Mouse (Mus musculus): ENCODE measurements around the gene Atrnl1.

DNA sequence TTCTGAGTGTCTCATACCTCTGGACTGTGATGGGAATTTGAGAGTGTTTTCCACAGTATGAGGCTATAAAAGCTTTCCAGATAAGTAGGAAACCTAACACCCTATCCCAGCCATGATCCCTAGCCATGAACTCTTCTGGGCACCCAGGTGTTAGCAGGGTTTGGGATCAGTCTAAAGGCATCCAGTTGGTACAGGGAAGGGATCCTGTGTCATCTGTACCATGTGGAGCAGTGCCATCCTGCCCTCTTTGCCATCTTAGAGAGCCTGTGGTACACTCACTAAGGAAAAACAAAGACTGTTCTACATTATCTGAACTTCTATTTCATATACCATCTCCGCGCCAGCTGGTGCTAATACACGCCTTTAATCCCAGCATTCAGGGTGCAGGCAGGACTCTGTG lies 499.7 kb downstream of the Atrnl1 start:
- TF ChIP-seq POLR2A (IDR thresholded peaks at IDR 0.05; ENCODE audit: low read depth, low read length) (no peak), CTCF (IDR thresholded peaks at IDR 0.05; ENCODE audit: extremely low read depth, insufficient read depth, insufficient read length, insufficient replicate concordance) (no peak)
